Mouse (Mus musculus): Measurements from ENCODE around the gene Poldip3. TPM values are rescaled to one million over a fixed set of nuclear protein-coding genes. Genes with fewer than 3 reads are reported as not detected.

The Poldip3 gene
- total RNA-seq, 2 experiments from 2014 or later, result 27.3 to 29.8 TPM

DNA sequence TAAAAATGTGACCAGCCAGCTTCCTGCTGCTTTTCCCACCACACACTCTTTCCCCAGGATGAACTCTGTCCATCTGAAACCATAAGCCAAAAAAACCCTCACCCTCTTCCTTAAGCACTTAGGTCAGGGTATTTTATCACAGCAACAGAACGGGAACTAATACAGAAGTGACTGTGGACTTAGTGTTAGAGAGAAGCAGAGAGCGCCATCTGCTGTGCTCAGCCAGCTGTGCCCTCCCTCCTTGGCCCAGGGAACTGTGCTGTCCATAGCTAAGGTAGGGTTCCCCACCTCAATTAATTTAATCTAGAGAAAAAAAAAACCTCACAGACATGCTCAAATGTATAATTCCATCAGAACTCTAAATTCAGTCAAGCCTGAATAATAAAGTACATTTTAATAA lies 53.2 kb downstream of the Poldip3 start:
- no peak for DNase-seq (ENCODE audit: low spot score)
- intact Hi-C loops (cut with DNase I), result loop anchor here (5.0 kb wide), 1 partner anchor 54 kb away; no protein-coding TSS in a partner anchor

- intact Hi-C loops (cut with DNase I), result no loop called here
- DNase-seq (ENCODE audit: low spot score), result no peak
These were observed 55.5 kb downstream of the Poldip3 start for GRCm38 (mm10) chr15:83093687-83094086.

DNA sequence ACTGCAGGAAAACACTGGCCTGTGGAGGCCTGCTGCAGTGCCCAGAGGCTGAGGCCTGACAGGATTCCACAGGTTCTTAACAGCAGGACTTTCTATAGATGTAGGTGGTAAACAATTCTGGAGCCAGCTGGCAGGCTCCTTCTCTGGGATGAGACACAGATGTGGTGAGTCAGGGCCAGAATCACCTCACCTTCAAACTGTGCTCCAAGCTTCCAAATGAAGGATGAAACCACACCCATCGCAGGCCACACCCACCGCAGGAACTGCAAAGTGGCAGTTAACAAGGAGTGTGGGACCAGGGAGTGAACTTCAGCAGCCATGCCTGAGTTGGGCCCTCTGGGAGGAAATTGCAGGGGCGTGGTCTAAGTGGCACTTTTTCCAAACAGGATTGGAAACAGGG lies 58.3 kb downstream of the Poldip3 start:
- DNase-seq (ENCODE audit: low spot score), result no peak
- intact Hi-C loops (cut with DNase I), result no loop called here

GRCm38 (mm10) chr15:83089429-83089605 lies 59.9 kb downstream of the Poldip3 start, which contains the start of gene Serhl:
Gene Serhl (plus strand): TSS chr15:83089506.
- DNase-seq (ENCODE audit: low spot score), result no peak
- intact Hi-C loops (cut with DNase I), result no loop called here

- intact Hi-C loops (cut with DNase I), result no loop called here
- no peak for DNase-seq (ENCODE audit: low spot score)
These were observed 60.4 kb downstream of the Poldip3 start for GRCm38 (mm10) chr15:83088495-83089428.

DNA sequence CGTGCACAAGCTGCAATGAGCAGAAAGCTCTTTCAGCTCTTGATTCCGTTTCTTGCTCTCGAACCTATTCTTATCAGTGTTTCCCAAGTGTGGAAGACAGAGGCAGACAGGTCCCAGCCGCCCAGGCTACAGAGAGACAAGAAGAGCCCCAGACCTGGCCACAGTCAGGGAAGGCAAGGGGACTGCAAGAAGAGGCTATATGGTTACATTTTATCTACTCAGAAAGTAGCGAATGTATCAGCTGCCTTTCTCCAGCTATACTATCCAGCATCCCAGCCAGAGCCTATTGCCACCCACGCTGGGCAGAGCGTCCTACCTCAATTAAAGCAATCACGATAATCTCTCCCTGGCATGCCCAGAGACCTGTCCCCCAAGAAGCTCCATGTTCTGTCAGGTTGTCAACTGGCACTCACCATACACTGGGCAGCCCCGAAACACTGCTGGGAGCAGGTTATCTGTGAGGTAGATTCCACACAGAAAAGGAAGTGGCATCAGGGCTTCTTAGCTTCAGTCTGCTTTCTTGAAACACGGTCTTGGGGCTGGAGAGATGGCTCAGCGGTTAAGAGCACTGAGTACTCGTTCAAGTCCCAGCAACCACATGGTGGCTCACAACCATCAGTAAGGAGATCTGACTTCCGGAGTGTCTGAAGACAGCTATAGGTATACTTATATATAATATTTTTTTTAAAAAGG lies 62.4 kb downstream of the Poldip3 start:
- no peak for DNase-seq (ENCODE audit: low spot score)
- intact Hi-C loops (cut with DNase I), result no loop called here

- intact Hi-C loops (cut with DNase I), result no loop called here
- DNase-seq (ENCODE audit: low spot score), result no peak
These were observed 63.3 kb downstream of the Poldip3 start for GRCm38 (mm10) chr15:83085901-83086300.

- intact Hi-C loops (cut with DNase I), result no loop called here
- DNase-seq (ENCODE audit: low spot score), result peak; percentile 26
These were observed 65.1 kb downstream of the Poldip3 start for GRCm38 (mm10) chr15:83084022-83084640.

DNA sequence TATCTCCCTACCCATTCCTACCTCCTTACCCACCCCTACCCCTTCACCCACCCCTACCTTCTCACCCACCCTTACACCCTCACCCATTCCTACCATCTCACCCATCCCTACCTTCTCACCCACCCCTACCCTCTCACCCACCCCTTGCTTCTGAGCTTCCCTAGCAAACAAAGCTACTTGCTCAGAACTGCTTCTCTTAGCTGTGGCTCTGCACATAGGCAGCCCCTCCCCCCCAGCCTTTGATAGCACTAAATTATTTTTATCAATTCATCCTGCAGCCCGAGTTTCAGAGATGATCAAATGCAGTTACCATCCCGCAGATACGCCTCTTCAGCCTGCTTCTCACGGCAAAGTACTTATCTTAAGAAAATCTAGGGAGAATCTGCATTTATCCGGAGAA lies 65.7 kb downstream of the Poldip3 start:
- intact Hi-C loops (cut with DNase I), result no loop called here
- no peak for DNase-seq (ENCODE audit: low spot score)

Other genes starting within 250 kb of the Poldip3 start
- 10 to 100 TPM; 52.2 to 55.8 TPM for gene Tcf20, start 161.5 kb downstream of the Poldip3 start, total RNA-seq (2021)
- gene Nfam1, start 116.1 kb downstream of the Poldip3 start, total RNA-seq (2021), result 1 to 10 TPM; 2.9 TPM
- 10 to 100 TPM; 40.5 to 44.8 TPM for gene Serhl, start 59.9 kb downstream of the Poldip3 start, total RNA-seq (2021)
- 10 to 100 TPM; 40.3 to 41.9 TPM for gene Rrp7a, start 26.6 kb downstream of the Poldip3 start, total RNA-seq (2021)
- gene Cyb5r3, start 23.2 kb upstream of the Poldip3 start, total RNA-seq (2021), result 10 to 100 TPM; 80.4 to 85.5 TPM
- 1 to 10 TPM; 4.8 to 6.5 TPM for gene A4galt, start 102.4 kb upstream of the Poldip3 start, total RNA-seq (2021)
- 10 to 100 TPM in 1 of 2 experiments, 1 to 10 TPM in 1; 8.7 to 10.3 TPM for gene Arfgap3, start 200.9 kb upstream of the Poldip3 start, total RNA-seq (2021)

Measured in heart, postnatal 25 days (tissue).